Mouse (Mus musculus) monocyte, adult 59 days (primary cell): ENCODE results near the gene Pou3f3. TPM values are rescaled to one million over a fixed set of nuclear protein-coding genes. Genes with fewer than 3 reads are reported as not detected.

Experiments used
- total RNA-seq, 2 experiments: library from RNA; stranded (reverse); gene quantifications; one replicate each; pipeline ENCODE4 v1.2.4; 2023

The Pou3f3 gene
- total RNA-seq = not detected

DNA sequence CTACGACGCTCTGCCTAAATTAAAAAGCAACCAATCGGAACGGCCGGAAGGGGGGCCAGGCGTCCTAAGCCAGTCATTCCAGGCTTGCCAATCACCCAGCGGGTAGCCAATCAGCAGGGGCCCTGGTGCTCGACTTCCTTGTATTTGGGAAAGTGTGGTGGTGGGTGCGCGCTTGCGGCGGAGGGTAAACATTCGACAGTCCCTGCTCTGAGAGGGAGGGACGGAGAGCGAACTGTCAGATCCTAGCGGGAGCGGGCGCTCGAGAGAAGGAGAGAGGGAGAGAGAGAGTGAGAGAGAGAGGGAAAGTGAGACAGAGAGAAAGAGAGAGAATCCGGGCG, at the start of gene Pou3f3:
Gene Pou3f3 (plus strand): TSS at position 191 of the 338 bp plus-strand sequence.

Other genes with a start within 250 kb of the Pou3f3 start
- gene Mrps9, start 155.5 kb downstream of the Pou3f3 start, total RNA-seq = 10 to 100 TPM; 28.9 to 29.2 TPM